Comparison of ENCODE assay signal across 33 mouse cellular contexts in the genomic region with DNA sequence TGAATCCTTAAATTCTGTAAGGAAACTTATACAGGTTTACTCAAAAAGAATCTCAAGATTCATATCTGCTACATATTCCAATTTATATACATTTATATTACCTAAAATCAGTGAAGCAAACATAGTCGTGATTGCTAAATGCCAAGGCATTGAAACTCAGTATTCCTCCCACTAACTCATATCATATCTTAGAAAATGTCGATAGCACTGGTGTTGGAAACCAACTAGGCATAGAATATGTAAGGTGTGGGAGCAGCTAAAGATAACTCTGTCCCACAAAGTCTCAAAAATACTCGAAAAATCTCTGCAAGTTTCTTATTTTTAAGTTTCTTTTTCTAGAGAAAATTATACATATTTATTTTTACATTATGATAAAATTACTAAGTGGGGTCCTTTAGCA.
"Had no signal": no experiment of that assay in that cellular context is flagged by ENCODE, and none has a peak within 500 bp of the region (broad histone marks: within the 10 kb centered on the region; RNA-seq: fewer than 3 reads in every experiment).

No protein-coding gene starts in this region.

- ATAC-seq: hindbrain, embryonic 16.5 days; hindbrain, postnatal 0 days; inflammation-experienced regulatory T-cells, adult 6 months; intestine, embryonic 15.5 days; intestine, embryonic 16.5 days; intestine, postnatal 0 days had no signal

- DNase-seq: heart, postnatal 10 days; heart, postnatal 14 days; heart, postnatal 36 days; heart, postnatal 4 days; kidney, adult 11 months; kidney, adult 18-20 months; kidney, adult 2 months; kidney, adult 8-10 months; kidney, adult 9 months; kidney, postnatal 10 days; kidney, postnatal 14 days; kidney, postnatal 25 days; kidney, postnatal 36 days; kidney, postnatal 4 days; layer of hippocampus, adult 9-11 months; layer of hippocampus, postnatal 36 days had no signal

- H3K4me3 ChIP-seq: heart, embryonic 12.5 days; heart, embryonic 13.5 days; heart, embryonic 15.5 days; hindbrain, embryonic 10.5 days; hindbrain, embryonic 12.5 days; hindbrain, embryonic 13.5 days; hindbrain, embryonic 15.5 days; intestine, embryonic 15.5 days; kidney, embryonic 15.5 days; layer of hippocampus, adult 2 months had no signal

- H3K27ac ChIP-seq: heart, embryonic 13.5 days; heart, embryonic 15.5 days; hindbrain, embryonic 10.5 days; hindbrain, embryonic 12.5 days; hindbrain, embryonic 13.5 days; hindbrain, embryonic 14.5 days; hindbrain, embryonic 15.5 days; hindbrain, postnatal 0 days; intestine, embryonic 15.5 days; kidney, embryonic 15.5 days; kidney, postnatal 0 days; layer of hippocampus, adult 2 months had no signal
